Mouse (Mus musculus) testis, adult 2 months (tissue): ENCODE data around the gene Dis3.

ENCODE experiments used
- CTCF ChIP-seq: fragments of 200-500 bp; IDR thresholded peaks from 2 replicates; pipeline ENCODE4 v1.5.1; 2012; ENCODE audit warnings: low read depth, mild to moderate bottlenecking, inconsistent platforms, low read length, moderate library complexity; ENCODE audit not compliant: control insufficient read depth, insufficient read depth, insufficient replicate concordance
- POLR2A ChIP-seq: fragments of 200-500 bp; IDR thresholded peaks from 2 replicates; pipeline ENCODE4 v1.6.1; 2012; ENCODE audit warnings: low read depth, mild to moderate bottlenecking, inconsistent platforms, low read length, moderate library complexity; ENCODE audit not compliant: control insufficient read depth

GRCm38 (mm10) chr14:99044096-99044495 is 55.5 kb downstream of the Dis3 start:
- TF ChIP-seq POLR2A: no peak
- TF ChIP-seq CTCF: no peak
